34 mouse cellular contexts compared by ENCODE assay signal in the genomic region with DNA sequence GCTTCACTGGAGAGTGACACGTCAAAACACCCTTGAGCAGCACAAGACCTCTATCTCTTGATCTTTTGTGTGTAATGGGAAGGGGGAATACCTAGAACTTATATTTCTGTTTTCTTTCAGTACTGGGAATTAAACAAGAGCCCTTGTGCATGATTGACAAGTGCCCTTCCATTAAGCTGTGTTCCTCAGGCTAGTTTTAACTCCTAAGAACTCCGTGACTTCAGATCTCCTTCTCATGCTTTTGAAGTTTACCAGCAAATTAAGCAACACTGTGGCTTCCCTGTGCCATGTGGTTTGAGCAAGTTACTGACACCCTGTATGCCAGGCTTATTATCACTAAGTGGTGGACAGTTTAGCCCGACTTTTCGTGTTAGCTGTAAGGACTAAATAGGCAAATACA. TPM values are rescaled to one million over a fixed set of nuclear protein-coding genes. Genes with fewer than 3 reads are reported as not detected.
A peak's percentile ranks its signal among the peaks of the same experiment; 100 is the strongest.
DNase-seq lines count a peak whose midpoint lies in the region; ATAC-seq and TF ChIP-seq lines count a peak whose summit lies in the region.
"Had no signal": no experiment of that assay in that cellular context is flagged by ENCODE, and none has a peak within 500 bp of the region (broad histone marks: within the 10 kb centered on the region; RNA-seq: fewer than 3 reads in every experiment).

No protein-coding gene starts in this region.

- no peak overlapping the region for H3K4me2 ChIP-seq in forebrain, embryonic 11.5 days (ENCODE audit: low read depth, low read length, severe bottlenecking)
- no peak overlapping the region for H3K4me2 ChIP-seq in midbrain, embryonic 16.5 days (ENCODE audit: low read length)
- H3K4me2 ChIP-seq: embryonic facial prominence, embryonic 13.5 days; forebrain, embryonic 13.5 days; heart, embryonic 11.5 days; hindbrain, embryonic 13.5 days had no signal

- no peak overlapping the region for H3K4me3 ChIP-seq in forebrain, embryonic 11.5 days (ENCODE audit: low read depth, low read length)
- H3K4me3 ChIP-seq in layer of hippocampus, adult 2 months, result no peak overlapping the region
- no peak overlapping the region for H3K4me3 ChIP-seq in midbrain, embryonic 16.5 days (ENCODE audit: low read depth, low read length)
- H3K4me3 ChIP-seq in cerebellum, adult 2 months (replicated peaks; ENCODE audit: insufficient read depth, low read depth, low read length), result no peak overlapping the region
- H3K4me3 ChIP-seq: embryonic facial prominence, embryonic 10.5 days; embryonic facial prominence, embryonic 13.5 days; erythroblast, embryonic 14.5 days; forebrain, embryonic 13.5 days; hindbrain, embryonic 13.5 days had no signal

- H3K36me3 ChIP-seq in forebrain, embryonic 11.5 days (ENCODE audit: control insufficient read depth, insufficient read depth, low read length), result no peaks in the 10 kb centered on the region
- no peaks in the 10 kb centered on the region for H3K36me3 ChIP-seq in midbrain, embryonic 16.5 days (ENCODE audit: control insufficient read depth, insufficient read depth, low read length)
- H3K36me3 ChIP-seq: embryonic facial prominence, embryonic 10.5 days; embryonic facial prominence, embryonic 13.5 days; G1E; hindbrain, embryonic 13.5 days had no signal

- TF ChIP-seq CTCF in layer of hippocampus, adult 2 months (conservative IDR thresholded peaks at IDR 0.05), result no peak
- TF ChIP-seq CTCF in cerebellum, adult 2 months (IDR thresholded peaks at IDR 0.05; ENCODE audit: borderline replicate concordance, insufficient read depth, low read depth, low read length), result no peak

- no peak for TF ChIP-seq POLR2A in cerebellum, adult 2 months (IDR thresholded peaks at IDR 0.05; ENCODE audit: borderline replicate concordance, insufficient read depth, low read length)

- no peak overlapping the region for H3K27ac ChIP-seq in forebrain, embryonic 11.5 days (ENCODE audit: low read depth, low read length)
- H3K27ac ChIP-seq in layer of hippocampus, adult 2 months, result no peak overlapping the region
- no peak overlapping the region for H3K27ac ChIP-seq in midbrain, embryonic 16.5 days (ENCODE audit: low read length)
- no peak overlapping the region for H3K27ac ChIP-seq in cerebellum, adult 2 months (ENCODE audit: insufficient read depth, low read length)
- H3K27ac ChIP-seq: embryonic facial prominence, embryonic 10.5 days; embryonic facial prominence, embryonic 13.5 days; forebrain, embryonic 13.5 days; hindbrain, embryonic 13.5 days had no signal

- no peaks in the 10 kb centered on the region for H3K9me3 ChIP-seq in forebrain, embryonic 11.5 days (ENCODE audit: control insufficient read depth, low read length)
- H3K9me3 ChIP-seq in midbrain, embryonic 16.5 days (replicated peaks; ENCODE audit: control insufficient read depth, low read length, poor library complexity, severe bottlenecking), result no peaks in the 10 kb centered on the region
- H3K9me3 ChIP-seq: embryonic facial prominence, embryonic 10.5 days; embryonic facial prominence, embryonic 13.5 days; forebrain, embryonic 13.5 days; G1E; hindbrain, embryonic 13.5 days had no signal

- 86% methylated on average over 4 of the region's 4 CpGs for WGBS in forebrain, embryonic 11.5 days
- 92% methylated on average over 4 of the region's 4 CpGs for WGBS in midbrain, embryonic 16.5 days
- 92% methylated on average over 4 of the region's 4 CpGs for WGBS in cerebellum, adult 2 months

- peak; percentile 12 for ATAC-seq in CD4-positive, CD25-positive, alpha-beta regulatory T cell, adult 4 months
- ATAC-seq in common myeloid progenitor, adult 5-6 weeks (replicated peaks; ENCODE audit: low read depth, poor library complexity, severe bottlenecking), result peak; percentile 42
- ATAC-seq in megakaryocyte, adult 5-6 weeks (ENCODE audit: poor library complexity, severe bottlenecking), result peak; percentile 27
- no peak for ATAC-seq in forebrain, embryonic 11.5 days (replicated peaks; ENCODE audit: low FRiP score)
- no peak for ATAC-seq in midbrain, embryonic 16.5 days
- ATAC-seq: forebrain, embryonic 13.5 days; forebrain, embryonic 16.5 days; hindbrain, embryonic 16.5 days; inflammation-experienced regulatory T-cells, adult 6 months; intestine, embryonic 16.5 days; Patski had no signal

- H3K27me3 ChIP-seq in forebrain, embryonic 11.5 days (ENCODE audit: control insufficient read depth, insufficient read depth, low read length), result no peaks in the 10 kb centered on the region
- H3K27me3 ChIP-seq in midbrain, embryonic 16.5 days (ENCODE audit: control insufficient read depth, insufficient read depth, low read depth, low read length), result no peaks in the 10 kb centered on the region
- H3K27me3 ChIP-seq in cerebellum, adult 2 months (ENCODE audit: control insufficient read depth, insufficient read depth, low read length), result no peaks in the 10 kb centered on the region
- H3K27me3 ChIP-seq: CH12.LX; embryonic facial prominence, embryonic 13.5 days; forebrain, embryonic 13.5 days; hindbrain, embryonic 13.5 days had no signal

- H3K4me1 ChIP-seq in forebrain, embryonic 11.5 days (replicated peaks; ENCODE audit: control insufficient read depth, insufficient read depth, low read length), result no peaks in the 10 kb centered on the region
- no peaks in the 10 kb centered on the region for H3K4me1 ChIP-seq in midbrain, embryonic 16.5 days (ENCODE audit: control insufficient read depth, insufficient read depth, low read length)
- no peaks in the 10 kb centered on the region for H3K4me1 ChIP-seq in cerebellum, adult 2 months (ENCODE audit: control insufficient read depth, insufficient read depth, low read length)
- H3K4me1 ChIP-seq: embryonic facial prominence, embryonic 10.5 days; embryonic facial prominence, embryonic 13.5 days; forebrain, embryonic 13.5 days; hindbrain, embryonic 13.5 days had no signal

- no peak overlapping the region for H3K9ac ChIP-seq in forebrain, embryonic 11.5 days (ENCODE audit: low read length)
- H3K9ac ChIP-seq in midbrain, embryonic 16.5 days (ENCODE audit: low read depth, low read length), result no peak overlapping the region
- H3K9ac ChIP-seq: embryonic facial prominence, embryonic 13.5 days; forebrain, embryonic 13.5 days; hindbrain, embryonic 13.5 days had no signal

- peak; percentile 82 for DNase-seq in 416B (ENCODE audit: low read depth)
- no peak for DNase-seq in forebrain, embryonic 11.5 days (ENCODE audit: low spot score)
- no peak for DNase-seq in layer of hippocampus, adult 2 months (ENCODE audit: low spot score in 2 of 2)
- no peak for DNase-seq in cerebellum, adult 2 months
- DNase-seq: adrenal gland, adult 2 months; adrenal gland, postnatal 14 days; cerebellum, adult 11-12 months; cerebellum, adult 9-10 months; cerebellum, postnatal 14 days; embryo, embryonic 11 days; gastrocnemius, postnatal 10 days; gastrocnemius, postnatal 36 days; heart, adult 11 months had no signal

RNA-seq across cellular contexts. Expression of gene Sell, which starts 21.3 kb away (rescaled TPM):
- polyA plus RNA-seq in CD4-positive, CD25-positive, alpha-beta regulatory T cell, adult 4 months (2017; shearing (Covaris generic)), result 100 to 1,000 TPM; 554 to 560 TPM
- 275 and 283 TPM in 2 replicates for total RNA-seq in common myeloid progenitor, adult 5-6 weeks (2017)
- 838 and 904 TPM in 2 replicates for total RNA-seq in megakaryocyte, adult 5-6 weeks (2015)
- total RNA-seq in megakaryocyte, adult 5-6 weeks (2017), result 641 and 646 TPM in 2 replicates
- polyA plus RNA-seq in forebrain, embryonic 11.5 days (2014; fragmentation: Nextera tagmentation; extraction: Ambion mirVana), result not detected in 2 replicates
- under 1 TPM in 1 of 2 experiments, not detected in 1; 0.07 TPM for total RNA-seq in layer of hippocampus, adult 2 months (2021)
- 0.16 TPM in 1 of 2 replicates, not detected in the other for polyA plus RNA-seq in midbrain, embryonic 16.5 days (2015; fragmentation: Nextera tagmentation; extraction: Ambion mirVana)
- polyA plus RNA-seq in cerebellum, adult 2 months (2012; rRNA removed), result 0.15 and 0.27 TPM in 2 replicates
- total RNA-seq: CH12.LX; gastrocnemius, adult 18-20 months had no signal
- polyA plus RNA-seq: embryonic facial prominence, embryonic 10.5 days; erythroblast, embryonic 14.5 days; forebrain, embryonic 13.5 days; G1E; heart, embryonic 14.5 days; Patski had no signal

RNA-seq across cellular contexts. Expression of gene Selp, which starts 32.0 kb away (rescaled TPM):
- polyA plus RNA-seq in CD4-positive, CD25-positive, alpha-beta regulatory T cell, adult 4 months (2017; shearing (Covaris generic)), result 1 to 10 TPM; 3.8 to 4.1 TPM
- total RNA-seq in common myeloid progenitor, adult 5-6 weeks (2017), result 5.2 and 5.9 TPM in 2 replicates
- 1.4 and 2.0 TPM in 2 replicates for total RNA-seq in megakaryocyte, adult 5-6 weeks (2015)
- total RNA-seq in megakaryocyte, adult 5-6 weeks (2017), result 1.3 and 2.0 TPM in 2 replicates
- polyA plus RNA-seq in forebrain, embryonic 11.5 days (2014; fragmentation: Nextera tagmentation; extraction: Ambion mirVana), result not detected in 2 replicates
- not detected for total RNA-seq in layer of hippocampus, adult 2 months (2021)
- not detected in 2 replicates for polyA plus RNA-seq in midbrain, embryonic 16.5 days (2015; fragmentation: Nextera tagmentation; extraction: Ambion mirVana)
- not detected in 2 replicates for polyA plus RNA-seq in cerebellum, adult 2 months (2012; rRNA removed)
- polyA plus RNA-seq: brain, embryonic 14.5 days; embryonic facial prominence, embryonic 10.5 days; embryonic facial prominence, embryonic 13.5 days; forebrain, embryonic 13.5 days; forebrain, embryonic 16.5 days; G1E; hindbrain, embryonic 13.5 days; hindbrain, embryonic 16.5 days had no signal

RNA-seq across cellular contexts. Expression of gene Sele, which starts 35.0 kb away (rescaled TPM):
- under 1 TPM in 1 of 2 experiments, not detected in 1; 0.22 TPM for polyA plus RNA-seq in CD4-positive, CD25-positive, alpha-beta regulatory T cell, adult 4 months (2017; shearing (Covaris generic))
- total RNA-seq in common myeloid progenitor, adult 5-6 weeks (2017), result 0.05 TPM in 1 of 2 replicates, not detected in the other
- 0.07 and 0.18 TPM in 2 replicates for total RNA-seq in megakaryocyte, adult 5-6 weeks (2015)
- 0.20 TPM in 1 of 2 replicates, not detected in the other for total RNA-seq in megakaryocyte, adult 5-6 weeks (2017)
- polyA plus RNA-seq in forebrain, embryonic 11.5 days (2014; fragmentation: Nextera tagmentation; extraction: Ambion mirVana), result not detected in 2 replicates
- total RNA-seq in layer of hippocampus, adult 2 months (2021), result not detected
- not detected in 2 replicates for polyA plus RNA-seq in midbrain, embryonic 16.5 days (2015; fragmentation: Nextera tagmentation; extraction: Ambion mirVana)
- 0.05 TPM in 1 of 2 replicates, not detected in the other for polyA plus RNA-seq in cerebellum, adult 2 months (2012; rRNA removed)
- total RNA-seq: CH12.LX; gastrocnemius, adult 18-20 months; gastrocnemius, postnatal 10 days; gastrocnemius, postnatal 36 days; hematopoietic stem cell, adult 5-6 weeks had no signal
- polyA plus RNA-seq: embryonic facial prominence, embryonic 10.5 days; embryonic facial prominence, embryonic 13.5 days; erythroblast, embryonic 14.5 days; forebrain, embryonic 13.5 days; forebrain, embryonic 16.5 days; G1E; hindbrain, embryonic 13.5 days; hindbrain, embryonic 16.5 days; Patski had no signal

Comparison
In these comparisons a context has a peak if more than half of its experiments do, and no peak if none do; other contexts are left out.
1. ATAC-seq: peak in CD4-positive, CD25-positive, alpha-beta regulatory T cell, adult 4 months (single experiment), common myeloid progenitor, adult 5-6 weeks (single experiment) and megakaryocyte, adult 5-6 weeks (single experiment); none in forebrain, embryonic 11.5 days (single experiment) and midbrain, embryonic 16.5 days (single experiment).
2. RNA of gene Sell, which starts 21.3 kb away (polyA plus RNA-seq): 554 to 560 TPM in CD4-positive, CD25-positive, alpha-beta regulatory T cell, adult 4 months; 0.15 to 0.27 TPM in cerebellum, adult 2 months, 0.16 TPM in midbrain, embryonic 16.5 days and not detected in forebrain, embryonic 11.5 days; every median in the first group is over 100 times any median in the second.